Mouse (Mus musculus): ENCODE measurements around the gene Gpatch2.

The Gpatch2 gene

DNA sequence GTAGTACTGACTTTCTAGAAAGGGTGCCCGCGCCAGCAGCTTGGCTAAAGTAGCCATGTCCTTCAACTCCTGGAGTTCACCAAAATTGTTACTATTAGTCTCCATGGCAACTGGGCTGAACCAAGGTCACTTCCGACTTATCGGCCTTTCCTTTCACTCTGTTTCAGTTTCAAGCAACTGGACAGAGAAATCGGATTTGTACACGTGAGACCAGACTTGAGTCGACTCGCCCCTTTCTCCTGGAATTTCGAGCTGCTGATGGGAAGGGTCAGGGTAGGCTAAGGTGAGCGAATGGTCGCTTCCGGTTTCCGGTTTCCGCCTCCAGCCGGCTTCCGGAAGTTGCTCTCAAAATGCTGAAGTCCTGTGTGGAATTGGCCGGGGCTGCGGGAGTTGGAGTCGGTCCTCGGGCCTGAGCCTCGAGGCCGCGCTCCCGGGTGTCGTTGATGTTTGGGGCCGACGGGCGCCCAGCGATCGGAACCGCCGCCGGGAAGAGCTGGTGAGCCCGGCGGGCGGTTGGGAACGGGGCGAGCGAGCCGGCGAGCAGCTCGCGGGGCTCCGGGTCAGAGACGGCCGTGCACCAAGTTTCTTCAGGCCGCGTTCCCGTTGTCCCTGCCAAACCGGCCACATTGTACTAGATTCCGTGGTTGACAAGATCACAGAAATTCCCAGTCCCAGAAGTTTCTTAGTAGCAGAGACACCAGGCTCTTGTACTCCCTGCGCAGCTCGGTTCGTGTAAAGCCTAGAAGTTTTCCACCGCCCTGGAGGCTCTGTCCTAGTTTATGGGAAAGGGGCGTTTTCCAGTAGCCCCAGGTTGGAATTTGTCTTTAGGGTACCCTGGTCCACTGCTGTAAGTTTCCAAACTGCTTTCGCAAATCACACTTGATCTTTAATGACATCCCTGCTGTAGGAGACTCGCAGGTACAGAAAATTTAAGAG, at the start of gene Gpatch2, which contains the start of gene Spata17:
Gene Gpatch2, plus strand, starts transcription at position 328 of the 936 bp plus-strand sequence.
Gene Spata17, minus strand, starts transcription at position 285 of the 936 bp plus-strand sequence.
- DNase-seq = peak; percentile 86

GRCm38 (mm10) chr1:187169646-187170045, 45.7 kb upstream of the Gpatch2 start:
- DNase-seq = no peak

- no peak for DNase-seq
Measured at GRCm38 (mm10) chr1:187170361-187170760, 44.9 kb upstream of the Gpatch2 start.

DNA sequence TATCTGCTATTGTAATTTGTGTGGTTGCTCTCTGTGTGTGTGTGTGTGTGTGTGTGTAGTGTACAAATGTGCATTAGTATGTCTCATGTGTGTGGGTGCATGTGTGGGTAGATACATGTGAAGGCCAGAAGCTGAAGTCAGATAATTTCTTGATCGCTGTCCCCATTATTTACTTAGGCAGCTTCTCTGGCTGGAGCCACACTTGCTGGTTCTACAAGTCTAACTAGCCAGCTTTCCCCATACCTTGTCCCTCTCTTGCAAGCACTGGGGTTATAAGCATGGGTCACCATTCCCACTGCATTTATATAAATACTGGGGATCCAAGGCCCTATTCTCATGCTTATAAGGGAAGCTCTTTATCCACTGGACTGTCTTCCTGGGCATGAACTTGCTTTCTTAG, 39.3 kb upstream of the Gpatch2 start:
- DNase-seq = no peak

DNA sequence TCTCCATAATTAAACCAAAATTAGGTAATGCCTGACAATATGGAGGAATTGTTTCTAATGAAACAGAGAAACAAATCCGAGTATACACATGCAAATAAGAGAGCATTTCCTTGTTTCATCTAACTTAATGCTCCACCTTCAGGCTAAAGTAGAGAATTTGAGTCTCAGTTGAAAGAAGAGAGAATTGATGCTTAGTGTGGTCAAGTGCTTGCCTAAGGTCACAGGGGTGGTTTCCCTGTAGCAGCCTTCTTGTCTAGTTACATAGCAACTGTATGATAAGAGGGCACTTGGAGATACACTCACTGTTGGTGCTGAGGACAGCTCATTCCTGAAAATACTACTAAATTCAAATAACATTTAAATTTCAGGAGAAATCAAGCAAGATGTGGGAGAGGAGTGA, 36.8 kb upstream of the Gpatch2 start:
- DNase-seq = no peak

DNA sequence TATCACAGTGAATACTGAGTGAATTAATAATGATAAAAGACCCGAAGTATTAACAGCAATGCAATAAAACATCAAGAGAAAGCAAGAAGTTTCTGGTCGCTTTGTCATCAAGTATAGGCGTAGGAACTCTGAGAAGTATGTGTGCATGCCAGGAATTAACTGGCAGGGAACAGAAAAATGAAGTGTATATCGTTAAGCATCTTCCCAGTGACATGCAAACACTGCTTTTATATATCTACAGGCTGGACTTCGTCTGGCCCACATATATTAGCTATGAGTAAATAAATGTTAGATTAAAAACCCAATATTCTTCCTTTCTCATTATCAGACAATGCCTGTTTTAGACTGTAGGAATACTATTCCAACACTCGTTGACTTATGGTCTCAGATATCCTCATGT, 9.8 kb upstream of the Gpatch2 start:
- DNase-seq = no peak

DNA sequence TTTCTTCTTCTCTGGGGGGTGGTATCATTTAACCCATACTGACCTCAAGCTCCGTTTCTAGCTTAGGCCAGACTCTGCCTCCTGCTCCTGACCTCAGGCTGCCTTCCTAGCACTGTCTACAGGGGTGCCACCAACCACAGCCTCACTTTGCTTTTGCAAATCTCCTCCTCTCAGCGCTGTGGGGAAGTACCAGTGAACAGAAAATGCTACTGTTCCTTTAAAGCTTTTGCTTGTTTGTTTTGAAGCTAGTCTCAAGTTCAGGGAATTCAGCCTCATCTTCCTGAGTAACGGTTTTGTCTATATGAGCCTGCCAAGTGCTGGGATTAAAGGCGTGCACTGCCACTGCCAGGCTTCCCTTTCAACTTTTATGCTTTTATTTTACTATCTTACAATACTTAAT, 5.8 kb upstream of the Gpatch2 start:
- no peak for DNase-seq

DNA sequence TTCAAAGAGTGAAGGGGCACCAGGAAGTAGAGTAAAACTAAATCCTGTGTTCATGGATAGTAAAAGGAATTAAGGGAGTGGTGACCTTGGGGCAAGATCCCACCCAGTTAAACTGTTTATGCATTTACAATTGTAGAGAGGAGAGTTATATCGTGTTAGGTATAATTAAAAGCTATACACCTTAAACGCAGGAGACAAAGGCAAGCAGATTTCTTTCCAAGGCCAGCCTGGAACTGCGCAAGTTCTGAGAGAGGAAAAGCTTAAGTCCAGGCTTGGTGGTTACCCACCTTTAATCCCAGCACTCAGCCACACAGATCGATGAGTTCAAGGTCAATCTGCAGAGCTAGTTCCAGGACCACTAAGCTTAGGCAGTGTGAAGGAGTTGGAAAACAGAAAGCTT, 4.6 kb upstream of the Gpatch2 start:
- no peak for DNase-seq

DNA sequence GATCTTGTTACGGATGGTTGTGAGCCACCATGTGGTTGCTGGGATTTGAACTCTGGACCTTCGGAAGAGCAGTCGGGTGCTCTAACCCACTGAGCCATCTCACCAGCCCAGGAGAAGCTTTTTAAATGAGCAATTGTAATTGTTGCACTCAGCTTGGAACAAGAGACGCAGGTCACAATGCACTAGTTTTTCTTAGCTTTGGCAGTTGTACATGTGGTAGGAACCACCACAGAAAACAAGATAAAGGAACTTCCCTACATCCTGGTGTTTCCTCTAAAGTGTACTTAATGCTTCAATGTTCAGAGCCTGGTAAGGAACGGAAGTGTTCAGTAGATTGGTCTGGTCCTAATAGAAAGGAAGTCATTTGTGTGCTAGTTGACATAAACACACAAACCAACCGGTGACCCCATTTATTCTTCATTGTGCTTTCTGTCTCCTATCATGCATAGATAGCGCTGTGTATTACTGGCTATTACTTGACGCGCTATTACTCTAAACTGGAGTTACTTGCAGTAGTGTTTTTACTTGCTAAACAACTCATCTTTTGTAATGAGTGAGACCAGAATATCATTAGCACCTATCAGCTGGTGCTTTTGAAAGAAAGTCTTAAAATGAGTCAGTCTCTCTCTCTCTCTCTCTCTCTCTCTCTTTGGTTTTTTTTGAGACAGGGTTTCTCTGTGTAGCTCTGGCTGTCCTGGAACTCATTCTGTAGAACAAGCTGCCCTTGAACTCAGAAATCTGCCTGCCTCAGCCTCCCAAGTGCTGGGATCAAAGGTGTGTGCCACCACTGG, 1.5 kb downstream of the Gpatch2 start:
- DNase-seq = no peak

- DNase-seq = no peak
Measured at GRCm38 (mm10) chr1:187220756-187221155, 5.4 kb downstream of the Gpatch2 start.

DNA sequence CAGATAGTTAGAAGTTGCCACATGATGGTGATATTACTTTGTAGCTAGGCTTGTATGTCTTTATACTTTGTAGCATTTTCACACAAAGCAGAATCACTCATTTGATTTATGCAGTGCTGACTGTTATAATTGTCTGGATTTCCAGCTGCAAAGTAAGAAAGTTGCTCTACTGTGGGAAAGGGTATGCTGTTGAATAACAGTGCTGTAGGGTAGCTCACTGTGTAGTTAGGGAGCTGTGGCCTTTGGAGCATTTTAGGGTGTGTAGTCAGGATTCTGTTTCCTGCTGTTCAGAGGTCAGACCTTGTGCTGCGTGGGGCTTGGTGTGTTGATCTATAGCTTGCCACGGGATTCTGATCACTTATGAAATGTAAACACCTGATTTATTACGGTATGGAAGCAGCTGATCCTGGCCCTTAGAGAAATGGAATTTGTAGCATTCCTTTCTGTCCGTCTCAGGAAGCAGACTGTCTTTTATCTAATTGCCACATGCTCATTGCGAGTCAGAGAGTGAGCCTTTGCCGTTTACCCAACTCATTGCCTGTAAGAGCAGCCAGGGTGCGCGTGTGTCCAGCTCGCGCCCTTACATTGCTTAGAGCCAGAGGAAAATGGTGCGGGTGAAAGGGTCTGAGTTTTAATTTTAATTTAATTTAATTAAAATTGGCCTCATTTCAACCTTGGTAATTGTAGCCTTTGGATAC, 11.2 kb downstream of the Gpatch2 start:
- DNase-seq = no peak

GRCm38 (mm10) chr1:187228414-187229146, 13.3 kb downstream of the Gpatch2 start:
- DNase-seq = no peak

DNA sequence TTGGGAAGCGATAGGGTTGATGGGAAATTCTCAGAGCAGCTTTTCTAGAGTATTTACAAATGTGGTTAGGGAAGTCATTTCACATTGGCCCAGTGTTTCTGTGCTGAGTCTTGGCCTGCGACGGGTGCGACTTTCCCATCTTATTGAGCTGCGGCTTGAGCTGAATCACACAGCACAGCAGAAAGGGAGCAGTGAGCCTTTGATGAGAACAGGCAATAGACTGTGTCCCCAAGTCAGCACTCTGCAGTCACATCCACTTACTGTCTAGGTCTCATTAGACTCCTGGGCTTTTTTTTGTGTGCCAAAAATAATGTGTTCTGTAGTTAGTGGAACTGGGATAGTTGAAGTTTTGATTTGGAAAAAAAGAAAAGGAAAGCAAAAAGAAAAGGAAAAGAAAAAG, 14.9 kb downstream of the Gpatch2 start:
- no peak for DNase-seq

GRCm38 (mm10) chr1:187232196-187232955, 17.1 kb downstream of the Gpatch2 start:
- DNase-seq = no peak

- no peak for DNase-seq
Measured at GRCm38 (mm10) chr1:187232996-187233615, 17.8 kb downstream of the Gpatch2 start.

DNA sequence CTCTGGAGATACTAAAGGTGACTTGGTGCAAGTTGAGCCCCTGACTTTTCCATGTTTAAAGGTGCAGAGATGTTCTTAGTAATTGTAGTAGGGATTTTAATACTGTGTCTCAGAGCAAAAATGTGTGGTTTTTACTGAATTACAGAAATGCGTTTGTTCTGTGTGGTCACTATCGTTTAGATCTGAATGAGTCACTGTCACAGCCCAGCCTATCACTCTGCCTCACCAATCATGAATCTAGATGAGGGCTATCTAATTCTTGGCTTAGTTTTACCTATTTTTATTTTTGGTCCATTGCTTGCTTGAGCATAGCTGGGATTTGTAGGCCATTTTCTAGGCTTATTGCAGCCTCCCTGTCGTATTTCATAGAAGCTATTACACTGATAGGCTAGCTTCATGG, 19.9 kb downstream of the Gpatch2 start:
- no peak for DNase-seq

- no peak for DNase-seq
Measured at GRCm38 (mm10) chr1:187236296-187236695, 21.0 kb downstream of the Gpatch2 start.

- DNase-seq = no peak
Measured at GRCm38 (mm10) chr1:187238061-187238460, 22.8 kb downstream of the Gpatch2 start.

GRCm38 (mm10) chr1:187240304-187240703, 25.0 kb downstream of the Gpatch2 start:
- no peak for DNase-seq

- DNase-seq = no peak
Measured at GRCm38 (mm10) chr1:187241329-187241728, 26.0 kb downstream of the Gpatch2 start.

DNA sequence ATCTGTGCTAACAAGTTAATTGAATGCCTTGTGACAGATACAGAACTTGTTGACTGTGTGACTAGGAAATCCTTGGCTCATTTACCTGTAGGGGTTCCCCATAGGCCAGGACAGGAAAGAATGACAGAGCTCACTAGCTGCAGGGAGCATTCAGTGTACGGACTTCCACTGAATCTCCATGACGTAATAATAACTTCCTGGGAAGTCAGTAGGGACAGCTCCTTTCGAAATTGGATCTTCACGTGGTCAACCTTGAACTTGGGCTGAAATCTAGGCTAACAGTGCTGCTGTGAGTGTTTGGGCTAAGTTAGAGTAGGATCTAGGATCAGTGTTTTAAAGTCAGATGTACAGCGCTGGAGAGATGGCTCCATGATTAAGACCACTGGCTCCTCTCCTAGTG, 29.4 kb downstream of the Gpatch2 start:
- no peak for DNase-seq
